Mouse (Mus musculus) cerebellum, adult 2 months (tissue): Measurements from ENCODE around the gene Ppp6r2.

Experiments used
- CTCF ChIP-seq: fragments of 200-500 bp; IDR thresholded peaks from 2 replicates; pipeline ENCODE4 v1.5.1; 2011; ENCODE audit warnings: low read depth, mild to moderate bottlenecking, control low read depth, low read length, moderate library complexity, borderline replicate concordance; ENCODE audit not compliant: insufficient read depth
- POLR2A ChIP-seq: fragments of 200-500 bp; IDR thresholded peaks from 2 replicates; pipeline ENCODE4 v1.6.1; 2011; ENCODE audit warnings: low read length, control low read depth, borderline replicate concordance; ENCODE audit not compliant: insufficient read depth

- TF ChIP-seq CTCF = no peak
- TF ChIP-seq POLR2A = no peak
Measured at GRCm38 (mm10) chr15:89197056-89197455, 14.3 kb upstream of the Ppp6r2 start.
